Mouse (Mus musculus) lung, postnatal 0 days (tissue): Measurements from ENCODE around the gene Cass4.

Experiments
- CTCF ChIP-seq: IDR thresholded peaks from 2 replicates; pipeline ENCODE4 v1.5.1; 2016; ENCODE audit warnings: antibody characterized with exemption, mild to moderate bottlenecking
- EP300 ChIP-seq: IDR thresholded peaks from 2 replicates; pipeline ENCODE4 v1.6.1; 2016; ENCODE audit warnings: antibody characterized with exemption, mild to moderate bottlenecking, control low read depth

DNA sequence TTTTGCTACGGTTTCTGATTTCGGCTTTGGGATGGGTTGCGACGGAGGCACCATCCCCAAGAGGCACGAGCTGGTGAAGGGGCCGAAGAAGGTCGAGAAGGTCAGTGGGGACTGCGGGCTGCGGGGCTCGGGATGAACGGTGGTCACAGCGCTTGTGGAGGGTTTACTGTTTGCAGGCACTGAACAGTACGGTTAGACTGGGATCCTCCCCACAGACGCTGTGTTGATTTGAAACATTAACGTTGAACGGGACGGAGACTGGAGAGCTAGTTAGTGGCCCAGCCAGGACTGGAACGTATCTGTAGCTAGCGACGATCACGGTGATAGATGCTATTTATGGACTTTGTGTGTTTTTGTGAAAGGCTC is 47.0 kb downstream of the Cass4 start:
- TF ChIP-seq CTCF: no peak
- TF ChIP-seq EP300: no peak
